Mouse (Mus musculus) erythroblast, embryonic 14.5 days (primary cell): ENCODE results near the gene F930015N05Rik.

Experiments
- GATA1 ChIP-seq: IDR thresholded peaks from 2 replicates; pipeline ENCODE4 v1.6.1; 2012; ENCODE audit warnings: low read length, inconsistent platforms, mixed read lengths
- TAL1 ChIP-seq: IDR thresholded peaks from 3 replicates; pipeline ENCODE4 v1.6.1; 2012; ENCODE audit warnings: low read length, inconsistent platforms, mixed read lengths

- TF ChIP-seq GATA1 (no peak), TAL1 (no peak)
These were observed 1.6 kb downstream of the F930015N05Rik start, which contains the start of gene Hs3st3a1 for GRCm38 (mm10) chr11:64434611-64435545.
